Mouse (Mus musculus): ENCODE measurements around the gene Myo10.

The Myo10 gene

GRCm38 (mm10) chr15:25843086-25843991 lies 221.0 kb downstream of the Myo10 start, which contains the start of gene Retreg1:
Gene Retreg1, plus strand, starts transcription at chr15:25843180.
- peak; percentile 45 to 56 for DNase-seq (ENCODE audit: low spot score in 2 of 2)

GRCm38 (mm10) chr15:25844013-25844570 lies 221.8 kb downstream of the Myo10 start:
- DNase-seq (ENCODE audit: low spot score in 2 of 2): no peak

DNA sequence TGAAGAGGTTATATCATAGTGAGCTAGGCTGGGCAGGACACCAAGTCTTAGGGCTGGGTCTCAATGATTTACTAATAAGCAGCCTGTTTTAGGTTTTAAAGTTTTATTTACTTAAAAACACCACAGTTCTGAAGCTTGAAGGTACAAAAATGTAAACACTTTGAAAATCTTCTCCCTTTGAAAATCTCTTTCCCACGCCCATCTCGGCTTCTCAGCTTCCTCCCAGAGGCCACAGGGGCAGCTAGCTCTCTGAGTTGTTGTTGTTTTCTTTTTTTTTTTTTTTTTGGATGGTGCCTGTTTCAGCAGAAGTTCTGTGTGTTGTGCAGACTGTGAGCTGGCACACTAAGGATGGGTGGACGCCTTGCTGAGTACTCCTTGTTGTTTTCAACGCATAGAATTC lies 222.4 kb downstream of the Myo10 start:
- DNase-seq (ENCODE audit: low spot score in 2 of 2): no peak

DNA sequence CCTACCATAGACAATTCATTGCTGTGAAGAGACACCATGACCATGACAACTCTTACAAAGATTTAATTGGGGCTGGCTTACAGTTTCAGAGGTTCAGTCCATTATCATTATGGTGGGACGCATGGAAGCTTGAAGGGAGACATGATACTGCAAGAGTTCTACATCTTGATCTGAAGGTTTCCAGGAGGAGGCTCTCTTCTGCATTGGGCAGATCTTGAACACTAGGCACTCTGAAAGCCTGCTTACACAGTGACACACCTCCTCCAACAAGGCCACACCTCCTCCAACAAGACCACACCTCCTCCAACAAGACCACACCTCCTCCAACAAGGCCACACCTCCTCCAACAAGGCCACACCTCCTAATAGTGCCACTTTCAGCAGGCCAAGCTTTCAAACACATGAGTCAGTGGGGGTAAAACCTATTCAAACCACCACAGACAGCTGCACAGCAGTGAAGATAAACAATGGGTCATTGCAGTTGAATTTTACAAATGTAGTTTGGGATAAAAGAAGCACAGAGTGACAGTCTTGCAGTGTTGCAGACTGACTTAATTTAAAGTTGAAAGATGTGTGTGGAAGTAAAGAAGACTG lies 225.3 kb downstream of the Myo10 start:
- DNase-seq (ENCODE audit: low spot score in 2 of 2): no peak

- no peak for DNase-seq (ENCODE audit: low spot score in 2 of 2)
Measured at GRCm38 (mm10) chr15:25850552-25850951, 228.2 kb downstream of the Myo10 start.

DNA sequence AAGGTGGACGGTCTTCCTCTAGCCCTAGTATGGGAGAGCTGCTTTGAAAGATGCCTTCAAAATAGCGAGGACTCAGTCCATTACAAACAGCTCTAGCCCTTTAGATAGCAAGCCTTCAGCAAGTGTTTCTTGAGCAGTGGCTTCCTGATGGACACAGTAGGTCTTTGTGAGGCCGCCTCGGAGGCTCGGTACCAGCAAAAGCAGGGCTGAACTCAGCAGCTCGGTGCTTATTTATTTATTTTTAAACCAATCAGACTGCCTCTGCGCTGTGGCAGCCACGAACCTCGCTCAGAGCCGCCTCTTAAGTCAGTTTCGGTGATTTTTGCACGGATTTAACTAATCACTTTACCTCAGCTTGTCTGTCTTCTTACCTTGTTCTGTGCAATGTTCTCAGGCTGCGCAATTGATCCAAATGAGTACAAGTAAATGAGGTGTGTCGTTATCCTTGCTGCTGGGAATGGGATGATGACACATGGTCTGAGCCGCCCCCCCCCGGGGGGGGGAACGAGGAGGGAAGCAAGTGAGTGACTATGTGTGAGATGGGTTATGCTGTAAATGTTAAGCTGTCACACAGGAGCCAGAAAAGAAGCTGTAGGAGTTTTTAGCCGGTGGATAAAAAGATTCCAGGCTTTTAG lies 232.1 kb downstream of the Myo10 start:
- DNase-seq (ENCODE audit: low spot score in 2 of 2): no peak

DNA sequence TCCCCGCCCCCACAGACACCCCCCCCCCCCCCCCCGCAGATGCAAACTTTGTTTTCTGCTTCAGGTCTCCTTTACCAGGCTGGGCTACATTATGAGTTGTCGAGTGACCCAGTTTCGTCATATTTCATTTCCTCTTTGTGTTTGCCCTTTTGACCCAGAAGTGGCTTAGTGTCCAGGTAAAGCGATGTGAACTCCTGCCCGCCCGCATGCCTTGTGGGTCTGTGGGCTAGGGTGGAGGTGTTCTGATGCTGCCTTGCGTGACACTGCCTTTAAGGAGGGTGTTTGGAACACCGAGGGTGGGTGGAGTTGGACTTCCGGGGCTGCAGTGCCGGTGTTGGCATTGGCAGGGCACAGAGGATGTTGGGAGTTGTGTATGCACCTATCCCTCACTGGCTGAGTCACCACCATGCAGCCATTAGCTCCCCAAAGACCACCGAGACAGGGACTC lies 236.3 kb downstream of the Myo10 start:
- DNase-seq (ENCODE audit: low spot score in 2 of 2): no peak

GRCm38 (mm10) chr15:25859469-25859868 lies 237.1 kb downstream of the Myo10 start:
- no peak for DNase-seq (ENCODE audit: low spot score in 2 of 2)

GRCm38 (mm10) chr15:25861900-25862299 lies 239.6 kb downstream of the Myo10 start:
- DNase-seq (ENCODE audit: low spot score in 2 of 2): no peak

All from frontal cortex, postnatal 14 days (tissue).